Mouse (Mus musculus): ENCODE measurements around the gene Cyp2s1.

DNA sequence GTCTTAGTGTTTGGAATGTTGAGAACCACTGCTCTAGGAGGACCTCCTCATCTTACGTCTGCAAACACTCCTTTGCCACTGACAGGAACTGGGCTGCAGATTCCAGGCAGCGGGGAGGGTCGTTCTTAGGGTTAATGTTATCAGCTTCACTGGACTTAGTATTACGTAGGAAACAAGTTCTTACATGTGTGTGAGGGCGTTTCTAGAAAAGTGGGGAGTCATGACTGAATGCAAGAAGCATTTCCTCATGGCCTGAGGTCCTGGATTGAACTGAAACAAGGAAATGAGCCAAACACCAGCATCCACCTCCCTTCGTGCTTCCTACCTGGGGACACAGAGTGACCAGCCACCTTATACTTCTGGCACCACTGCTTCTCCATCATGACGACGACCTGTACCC lies 27.7 kb upstream of the Cyp2s1 start:
- no peak for TF ChIP-seq CTCF (IDR thresholded peaks at IDR 0.05; ENCODE audit: control insufficient read depth, insufficient read depth, low read length)
- TF ChIP-seq POLR2A (IDR thresholded peaks at IDR 0.05; ENCODE audit: borderline replicate concordance, control insufficient read depth, low read depth, low read length), result no peak

Measured in bone marrow, adult 2 months (tissue).